Mouse (Mus musculus) kidney, adult 11 months (tissue): ENCODE data around the gene Susd5.

Experiments used
- DNase-seq: peaks from one replicate; pipeline ENCODE4 v3.0.0; 2022

Gene Susd5

DNA sequence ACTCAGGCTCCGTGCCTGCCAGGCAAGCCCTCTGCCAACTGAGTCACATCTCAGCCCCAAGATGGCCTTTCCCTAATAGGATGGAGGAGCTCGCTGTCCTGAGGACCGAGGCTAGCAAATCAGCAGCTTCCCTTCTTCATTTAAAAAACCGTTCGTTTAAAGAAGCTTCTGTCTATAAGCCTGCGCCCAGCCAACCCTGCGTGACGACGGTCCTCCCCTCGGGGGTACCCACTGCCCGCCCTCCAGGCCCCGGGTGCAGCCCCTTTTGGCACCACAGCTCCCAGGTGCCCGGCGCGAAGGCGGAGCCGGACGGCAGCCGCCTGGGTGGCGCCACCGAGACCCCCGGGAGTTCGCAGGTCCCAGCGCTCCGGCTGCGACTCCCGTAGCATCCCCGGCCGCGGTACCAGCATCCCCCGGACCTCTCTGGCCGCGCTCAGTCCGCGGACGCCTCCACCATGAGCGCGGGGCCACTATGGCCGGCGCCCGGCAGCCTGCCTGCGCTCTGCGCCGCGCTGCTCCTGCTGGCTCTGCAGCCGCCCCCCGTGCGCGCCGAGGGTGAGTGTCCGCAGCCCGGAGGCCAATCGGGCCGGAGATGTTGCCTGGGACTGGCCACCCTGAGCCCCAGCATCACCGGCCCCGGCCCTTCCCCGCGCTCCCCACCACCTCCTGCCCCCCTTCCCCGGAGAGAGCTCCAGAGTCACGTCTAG lies at the start of gene Susd5:
Gene Susd5 (plus strand): TSS at position 51 of the 707 bp plus-strand sequence.
- DNase-seq = no peak

DNA sequence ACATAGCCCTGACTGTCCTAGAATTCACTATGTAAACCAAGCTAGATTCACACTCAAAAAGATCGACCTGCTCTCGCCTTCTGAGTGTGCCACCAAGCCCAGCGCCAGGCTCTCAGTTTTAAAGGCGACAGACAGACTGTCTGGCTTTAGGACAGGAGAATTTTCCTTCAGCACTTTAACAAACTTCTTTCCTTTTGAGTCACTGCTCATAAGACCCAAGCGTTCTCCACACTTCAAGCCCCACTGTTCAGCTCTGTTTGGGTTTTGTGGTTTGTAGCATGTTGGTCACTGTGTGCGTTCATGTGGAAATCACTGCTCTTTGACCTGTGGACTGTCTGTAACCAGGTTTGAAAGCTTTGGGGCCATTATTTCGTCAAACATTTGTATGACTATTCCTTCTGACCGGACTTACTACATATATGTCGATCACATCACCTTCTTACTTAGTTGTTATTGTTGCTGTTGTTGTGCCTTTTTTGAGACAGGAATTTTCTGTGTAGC lies 49.0 kb upstream of the Susd5 start:
- DNase-seq = peak; percentile 21

DNA sequence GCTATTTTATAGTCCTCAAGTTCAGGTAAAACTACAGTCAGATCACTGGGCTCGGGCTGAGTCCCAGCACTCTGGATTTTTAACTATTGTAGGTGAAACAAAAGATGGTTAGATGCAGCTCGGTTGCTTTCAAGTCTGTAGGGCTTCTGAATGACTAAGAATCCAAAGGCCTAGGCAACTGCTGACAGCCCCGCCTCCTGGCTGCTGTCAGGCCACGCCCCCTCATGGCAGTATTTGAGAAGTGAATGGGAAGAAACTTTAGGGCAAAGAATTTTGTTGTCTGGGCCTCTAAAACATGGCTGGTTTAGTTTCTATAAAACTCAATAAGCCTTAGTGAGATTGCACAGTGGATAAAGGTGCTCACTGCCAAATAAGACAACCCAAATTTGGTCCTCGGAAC lies 47.4 kb upstream of the Susd5 start:
- no peak for DNase-seq

DNA sequence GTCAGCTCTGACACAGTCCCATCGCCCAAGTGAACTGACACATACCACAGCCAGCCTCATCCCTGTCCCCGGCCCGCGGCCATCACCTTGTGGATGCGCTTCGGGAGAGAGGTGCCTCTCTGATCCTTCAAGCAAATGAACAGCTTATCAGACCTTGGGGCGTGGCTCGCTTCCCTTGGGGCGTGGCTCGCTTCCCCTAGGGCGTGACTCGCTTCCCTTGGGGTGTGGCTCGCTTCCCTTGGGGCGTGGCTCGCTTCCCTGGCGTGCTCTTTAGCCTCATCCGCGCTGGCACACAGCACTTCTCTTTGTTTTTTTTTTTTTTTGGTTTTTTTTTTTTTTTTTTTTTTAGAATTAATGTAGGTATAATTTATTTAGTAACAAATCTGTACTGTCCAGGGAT lies 45.7 kb upstream of the Susd5 start:
- no peak for DNase-seq

DNA sequence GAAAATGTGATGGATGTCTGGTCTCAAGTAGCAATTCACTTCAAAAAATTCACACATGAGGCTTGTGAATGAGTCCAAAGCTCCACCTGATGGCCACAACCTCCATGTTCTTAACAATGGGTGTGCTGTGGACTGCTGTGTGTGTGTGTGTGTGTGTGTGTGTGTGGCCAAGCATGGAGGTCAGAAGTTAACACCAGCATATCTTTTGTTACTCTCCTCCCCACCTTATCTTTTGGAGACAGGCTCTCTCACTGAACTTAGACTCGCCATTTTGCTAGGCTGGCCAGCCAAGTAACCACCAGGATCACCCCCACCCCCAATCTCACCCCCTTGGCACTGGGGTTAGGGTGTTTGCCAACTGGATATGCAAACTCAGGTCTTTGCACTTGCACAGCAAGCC lies 42.9 kb upstream of the Susd5 start:
- DNase-seq = no peak

DNA sequence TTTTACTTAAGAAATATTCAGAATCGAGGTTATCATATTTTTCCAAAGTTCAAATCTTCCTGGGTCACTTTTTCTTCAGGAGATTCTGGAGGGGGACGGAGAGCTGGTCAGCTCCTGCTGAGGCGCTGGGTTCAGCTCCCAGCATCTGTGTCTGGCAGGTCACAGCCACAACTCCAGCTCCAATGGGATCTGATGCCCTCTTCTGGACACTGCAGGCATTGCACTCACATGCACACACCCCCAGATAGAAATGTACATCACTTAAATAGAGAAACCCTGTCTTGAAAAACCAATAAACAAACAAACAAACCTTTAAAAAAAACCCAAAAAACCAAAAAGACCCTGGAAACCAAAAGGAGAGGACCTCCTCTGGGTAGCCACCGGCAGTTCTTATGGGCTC lies 41.2 kb upstream of the Susd5 start:
- DNase-seq = no peak

DNA sequence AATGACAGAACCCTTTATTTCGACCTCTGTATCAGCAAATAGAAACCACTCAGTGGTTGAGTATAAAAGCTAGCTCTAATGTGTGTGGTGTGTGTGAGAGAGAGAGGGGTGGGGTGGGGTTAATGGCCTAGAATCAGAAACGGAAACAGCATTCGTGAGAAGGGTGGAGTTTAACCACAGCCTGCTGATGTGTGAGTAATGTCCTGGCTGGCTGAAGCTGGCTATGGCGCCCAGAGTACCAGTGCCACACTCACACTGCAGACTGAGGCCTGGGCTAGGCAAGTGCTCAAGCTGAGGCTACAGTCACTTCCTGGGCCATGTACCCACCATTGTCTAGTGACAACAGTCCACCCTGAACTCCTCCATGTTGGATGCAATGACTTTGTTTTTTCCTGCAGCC lies 40.5 kb upstream of the Susd5 start:
- no peak for DNase-seq

DNA sequence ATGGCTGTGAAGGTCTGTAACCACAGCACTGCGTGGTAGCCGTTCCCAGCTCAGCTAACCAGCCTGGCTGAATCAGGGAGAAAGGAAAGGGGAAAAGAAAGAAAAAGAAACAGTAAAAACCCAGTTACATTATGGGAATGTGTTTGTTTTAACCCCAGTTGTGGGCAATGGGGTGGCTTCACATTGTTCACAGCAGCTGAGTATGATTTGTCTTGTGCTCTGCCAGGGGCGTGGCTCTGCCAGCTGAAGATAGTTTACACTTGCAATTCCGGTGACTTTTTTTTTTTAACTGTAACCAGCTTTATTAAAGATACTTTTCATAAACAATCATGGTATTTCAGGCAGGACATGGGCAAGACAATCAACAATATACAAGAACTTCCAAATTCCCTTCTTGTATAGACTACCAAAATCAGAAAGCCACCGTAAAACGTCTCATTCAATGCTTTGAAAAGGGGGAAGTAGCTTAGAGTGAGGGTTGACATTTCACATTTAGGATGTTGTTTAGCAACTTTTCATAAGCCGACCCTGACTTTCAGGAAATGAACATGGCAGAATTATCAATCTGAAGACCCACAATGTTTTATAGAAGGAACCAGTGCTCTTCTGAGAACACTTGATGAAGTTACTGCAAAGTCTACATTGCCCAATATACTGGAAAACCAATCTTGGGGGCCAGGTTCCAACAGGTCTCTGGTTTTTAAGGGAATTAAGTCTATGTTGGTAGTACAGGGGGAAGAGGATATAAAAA lies 37.8 kb upstream of the Susd5 start:
- DNase-seq = no peak

DNA sequence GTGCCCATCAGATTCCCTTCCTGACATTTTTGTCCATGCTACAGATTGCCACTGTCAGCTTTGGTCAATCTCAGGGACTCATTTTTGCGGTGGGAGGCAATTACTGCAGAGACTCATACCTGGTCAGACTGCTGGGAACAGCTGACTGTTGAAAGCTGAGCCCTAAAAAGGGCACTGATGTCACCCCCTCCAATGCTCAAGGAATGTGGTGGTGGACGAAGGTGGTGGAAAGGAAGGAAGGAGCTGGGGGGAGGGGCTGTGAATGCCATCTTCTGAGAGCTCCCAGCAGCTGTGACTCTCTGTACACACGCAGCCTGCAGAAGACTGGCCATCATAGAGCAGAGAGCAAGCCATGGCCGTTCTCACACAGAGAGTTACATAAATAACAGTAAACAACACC lies 34.8 kb upstream of the Susd5 start:
- DNase-seq = no peak

DNA sequence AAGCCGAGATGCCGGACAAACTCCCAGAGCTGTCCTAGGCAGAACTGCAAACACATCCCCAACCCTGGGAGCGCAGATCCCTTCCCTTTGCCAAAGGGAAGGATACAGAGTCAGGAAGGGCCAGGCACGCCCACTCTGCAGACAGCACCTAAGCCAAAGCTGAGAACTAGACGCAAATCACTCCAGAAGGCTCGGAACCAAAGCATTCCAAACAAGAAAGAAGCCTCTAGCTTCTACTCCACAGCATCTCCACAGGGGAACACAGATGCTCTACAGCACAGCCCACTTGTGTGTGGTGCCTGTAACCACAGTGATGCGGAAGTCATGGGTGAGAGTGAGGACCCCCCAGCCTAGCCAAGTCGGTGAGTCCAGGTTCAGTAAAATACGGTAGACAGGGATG lies 31.8 kb upstream of the Susd5 start:
- DNase-seq = no peak

DNA sequence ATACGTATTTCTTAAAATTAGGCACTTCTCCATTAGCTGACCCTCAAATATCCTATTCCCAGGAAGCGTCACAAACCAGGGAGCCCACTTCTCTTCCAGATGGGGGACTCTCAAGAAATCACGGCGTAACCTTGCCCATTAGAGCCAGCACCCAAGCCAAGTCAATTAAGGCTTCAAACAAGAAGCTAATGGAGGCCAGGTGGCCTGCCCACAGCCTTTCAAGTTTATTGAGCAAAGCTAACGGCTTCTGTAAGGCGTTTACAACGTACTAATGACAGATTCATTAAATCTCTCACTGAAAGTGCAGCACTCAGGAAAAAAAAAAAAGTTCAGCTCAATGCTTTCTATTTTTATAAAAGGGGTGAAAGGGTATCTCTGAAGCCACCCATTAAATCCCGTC lies 31.1 kb upstream of the Susd5 start:
- no peak for DNase-seq

DNA sequence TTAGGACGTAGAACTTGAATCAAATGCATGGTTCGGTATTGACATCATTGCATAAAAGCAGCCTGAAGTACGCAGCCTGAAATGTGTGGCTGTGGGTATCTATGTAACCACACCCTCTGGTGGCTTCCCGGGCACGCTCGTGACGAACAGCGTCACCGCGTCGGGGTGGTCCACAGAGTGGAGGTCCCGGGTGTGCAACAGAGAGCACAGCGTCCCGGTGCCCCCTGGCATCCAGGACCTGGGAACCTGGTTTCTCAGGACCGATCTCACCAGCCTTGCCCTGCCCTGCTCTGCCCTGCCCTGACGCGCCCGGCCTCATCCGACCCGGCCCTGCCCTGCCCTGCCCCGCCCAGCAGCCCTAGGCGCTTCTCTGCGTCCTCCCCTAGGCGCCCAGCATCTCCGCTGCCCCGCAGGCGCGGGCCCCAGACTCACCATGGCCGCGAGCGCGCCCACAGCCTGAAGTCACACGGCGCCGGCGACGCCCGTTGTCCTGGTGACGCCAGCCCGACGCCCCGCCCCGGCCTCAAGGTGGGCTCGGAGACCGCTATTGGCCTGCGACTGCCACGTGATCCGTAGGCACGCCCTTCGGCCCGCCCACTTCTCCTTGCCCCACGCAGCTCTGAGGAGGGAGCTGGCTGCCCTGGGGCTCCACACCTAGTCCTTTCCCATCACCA lies 30.5 kb upstream of the Susd5 start:
- peak; percentile 23 for DNase-seq

DNA sequence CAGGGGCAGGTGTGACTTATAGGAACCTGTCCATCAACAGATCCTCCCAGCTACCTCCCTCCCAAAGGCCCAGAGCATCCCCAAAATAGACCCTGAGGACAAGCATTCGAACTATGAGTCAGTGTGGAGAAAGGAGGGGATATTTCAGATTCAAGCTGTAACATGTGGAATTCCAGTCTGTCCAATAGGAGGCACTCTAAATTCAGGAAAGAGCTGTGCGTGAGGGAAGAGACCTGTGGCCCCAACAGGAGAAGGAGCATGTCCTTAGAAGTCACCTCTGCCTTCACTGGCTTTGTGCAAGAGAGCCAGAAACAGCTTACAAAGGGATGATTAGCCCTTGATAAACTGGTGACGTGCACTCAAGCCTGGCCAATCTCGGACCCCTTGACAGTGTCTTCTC lies 16.0 kb upstream of the Susd5 start:
- DNase-seq = no peak

DNA sequence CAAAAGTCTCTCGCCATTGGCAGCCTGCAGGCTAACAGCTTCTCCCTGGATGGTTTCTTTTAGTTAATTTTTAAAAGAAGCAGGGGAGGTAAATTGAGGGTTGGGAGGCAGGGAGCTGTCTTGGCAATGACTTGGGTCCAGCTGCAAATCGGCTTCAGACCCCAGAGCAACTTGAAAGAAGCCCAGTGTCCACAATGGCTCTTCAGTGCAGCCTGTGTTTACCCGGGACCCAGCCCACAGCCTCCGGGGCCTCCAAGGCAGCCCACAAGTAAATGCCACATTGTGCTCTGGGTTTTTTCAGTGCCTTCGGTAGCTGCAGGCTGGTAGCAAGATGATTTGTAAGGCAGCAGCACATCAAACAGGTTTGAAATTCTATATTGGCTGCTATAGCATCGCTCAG lies 14.4 kb upstream of the Susd5 start:
- no peak for DNase-seq

DNA sequence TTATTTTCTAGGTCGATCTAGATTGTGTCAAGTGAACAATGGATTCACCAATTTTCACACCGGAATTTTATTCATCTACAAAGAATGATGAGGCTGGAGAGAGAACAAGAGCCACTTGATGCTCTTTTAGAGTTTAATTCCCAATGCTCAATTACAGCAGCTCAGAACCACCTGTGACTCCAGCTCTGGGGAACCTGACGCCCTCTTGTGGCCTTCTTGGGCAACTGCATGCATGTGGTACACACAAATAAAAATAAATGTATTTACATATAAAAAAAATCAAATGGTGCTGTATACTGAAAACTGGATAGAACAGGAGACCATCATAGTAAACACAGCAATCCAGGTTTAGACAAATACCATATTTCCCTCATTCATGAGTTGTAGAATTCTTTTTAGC lies 12.5 kb upstream of the Susd5 start:
- no peak for DNase-seq

DNA sequence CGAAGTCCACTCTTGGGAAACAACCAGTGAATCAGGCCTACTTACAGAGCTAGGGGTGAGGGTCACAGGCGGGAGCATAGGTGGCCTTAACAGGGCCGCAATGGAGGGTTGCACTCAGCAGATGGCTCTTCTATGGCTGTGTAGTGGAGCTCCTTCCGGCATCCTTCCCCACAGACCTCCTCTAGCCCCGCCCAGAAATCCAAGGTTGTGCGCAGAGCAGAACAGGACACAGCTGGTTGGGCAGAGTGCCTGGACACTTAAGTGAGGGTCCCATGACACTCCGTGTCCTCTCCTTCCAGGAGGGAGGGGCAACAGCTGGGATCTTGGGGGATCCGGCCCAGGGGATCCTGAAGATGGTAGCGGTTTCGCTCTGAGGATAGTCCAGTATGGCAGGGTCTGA lies 10.9 kb upstream of the Susd5 start, which contains the start of gene Fbxl2:
Gene Fbxl2 (minus strand): TSS at position 164 of the 400 bp plus-strand sequence.
- DNase-seq = no peak

DNA sequence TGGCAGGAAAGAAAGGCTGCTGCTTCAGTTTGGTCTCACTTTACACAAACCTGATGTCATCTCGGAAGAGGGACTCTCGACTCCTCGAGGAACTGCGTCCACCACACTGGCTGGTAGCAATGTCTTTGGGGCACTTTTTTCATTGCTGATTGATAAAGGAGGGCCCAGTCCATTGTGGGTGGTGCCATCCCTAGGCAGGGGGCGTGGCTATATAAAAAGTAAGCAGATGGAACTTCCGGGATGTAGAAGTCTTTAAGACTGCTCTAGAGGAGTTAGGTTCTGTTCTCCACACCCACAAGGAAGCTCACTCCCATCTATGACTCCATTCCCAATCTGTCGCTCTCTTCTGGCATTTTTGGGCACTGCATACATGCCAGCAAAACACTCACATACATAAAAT lies 10.3 kb upstream of the Susd5 start:
- DNase-seq = no peak

DNA sequence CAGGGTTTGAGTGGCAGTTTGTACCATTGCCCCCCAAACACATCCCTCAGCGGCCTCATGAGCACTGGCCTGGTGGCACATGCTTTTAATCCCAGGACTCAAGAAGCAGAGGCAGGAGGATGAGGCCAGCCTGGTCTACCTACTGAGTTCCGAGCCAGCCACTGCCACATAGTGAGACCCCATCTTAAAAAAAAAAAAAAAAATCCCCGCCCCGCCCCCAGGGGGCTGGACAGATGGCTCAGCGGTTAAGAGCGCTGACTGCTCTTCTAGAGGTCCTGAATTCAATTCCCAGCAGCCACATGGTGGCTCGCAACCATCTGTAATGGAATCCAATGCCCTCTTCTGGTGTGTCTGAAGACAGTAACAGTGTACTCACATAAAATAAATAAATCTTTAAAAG lies 6.8 kb upstream of the Susd5 start:
- no peak for DNase-seq

DNA sequence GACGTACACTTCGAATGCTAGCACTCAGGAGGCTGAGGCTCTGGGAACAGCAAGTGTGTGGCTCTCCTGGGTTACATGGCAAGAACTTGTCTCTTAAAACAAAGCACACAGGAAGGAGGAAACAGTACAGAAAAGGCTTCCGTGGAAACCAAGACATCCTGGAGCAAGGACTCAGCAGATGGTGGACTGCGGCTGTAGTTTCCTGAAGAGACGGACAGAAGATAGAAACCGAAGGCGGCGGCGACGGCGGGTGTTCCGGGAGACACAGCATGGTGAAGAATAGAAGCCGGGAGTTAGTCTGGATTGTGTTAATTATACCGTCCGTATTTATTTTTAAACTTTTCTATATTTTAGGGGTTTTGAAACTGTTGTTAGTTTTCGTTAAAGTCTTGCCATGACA lies 6.2 kb upstream of the Susd5 start:
- DNase-seq = no peak

DNA sequence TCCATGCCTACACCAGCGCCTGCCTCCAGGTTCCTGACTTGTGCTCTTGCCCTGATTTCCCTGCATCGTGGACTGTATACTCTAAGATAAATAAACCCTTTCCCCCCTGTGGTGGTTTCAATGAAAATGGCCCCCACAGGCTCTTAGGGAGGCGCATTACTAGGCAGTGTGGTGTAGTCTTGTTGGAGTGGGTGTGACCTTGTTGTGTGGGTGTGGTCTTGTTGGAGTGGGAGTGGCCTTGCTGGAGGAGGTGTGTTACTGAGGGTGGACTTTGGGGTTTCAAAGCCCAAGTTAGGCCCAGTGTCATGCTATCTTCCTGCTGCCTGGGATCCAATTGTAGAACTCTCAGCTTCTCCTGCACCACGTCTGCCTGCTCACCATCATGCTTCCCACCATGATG lies 4.9 kb upstream of the Susd5 start:
- DNase-seq = no peak

DNA sequence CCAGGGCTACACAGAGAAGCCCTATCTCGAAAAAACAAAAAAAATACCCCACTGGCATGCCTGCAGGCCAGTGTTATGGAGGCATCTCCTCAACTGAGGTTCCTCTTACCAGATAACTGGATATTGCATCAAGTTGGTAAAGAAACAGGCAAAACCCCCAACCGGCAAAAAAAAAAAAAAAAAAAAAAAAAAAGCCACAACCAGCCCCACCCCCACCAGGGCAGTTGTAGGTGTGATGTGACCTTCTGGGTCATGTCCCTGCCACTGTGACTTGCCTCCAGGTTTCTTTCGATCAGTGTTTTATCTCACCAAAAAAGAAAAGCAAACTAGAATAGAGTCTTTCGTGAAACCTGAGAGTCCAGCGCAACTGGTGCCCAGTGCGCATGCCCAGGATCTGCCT lies 4.1 kb upstream of the Susd5 start:
- DNase-seq = no peak

DNA sequence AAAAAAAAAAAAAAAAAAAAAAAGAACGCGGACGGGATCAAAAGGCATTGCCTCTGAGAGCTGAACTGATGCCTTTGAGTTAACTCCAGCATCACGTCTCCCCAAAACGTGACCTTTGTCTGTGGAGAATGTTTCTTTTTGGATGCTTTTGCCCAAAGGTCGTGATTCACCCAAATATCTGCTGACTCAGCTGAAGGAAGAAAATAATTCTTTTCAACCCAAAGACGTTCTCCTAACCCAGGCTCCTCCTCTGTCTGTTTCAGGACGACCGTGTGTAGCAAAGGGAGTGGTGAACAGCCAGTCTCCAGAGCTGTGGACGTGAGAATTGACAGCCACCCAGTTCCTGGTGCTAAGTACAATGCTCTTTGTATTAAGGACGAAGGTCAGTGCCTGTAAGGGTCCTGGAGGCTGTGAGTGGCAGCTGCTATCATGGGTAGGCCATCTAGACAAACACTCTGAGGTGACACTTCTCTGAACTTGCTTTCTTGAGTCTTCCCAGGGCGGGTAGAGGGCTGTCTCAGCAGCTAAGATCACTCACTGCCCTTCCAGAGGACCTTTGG lies 11.6 kb downstream of the Susd5 start:
- no peak for DNase-seq

DNA sequence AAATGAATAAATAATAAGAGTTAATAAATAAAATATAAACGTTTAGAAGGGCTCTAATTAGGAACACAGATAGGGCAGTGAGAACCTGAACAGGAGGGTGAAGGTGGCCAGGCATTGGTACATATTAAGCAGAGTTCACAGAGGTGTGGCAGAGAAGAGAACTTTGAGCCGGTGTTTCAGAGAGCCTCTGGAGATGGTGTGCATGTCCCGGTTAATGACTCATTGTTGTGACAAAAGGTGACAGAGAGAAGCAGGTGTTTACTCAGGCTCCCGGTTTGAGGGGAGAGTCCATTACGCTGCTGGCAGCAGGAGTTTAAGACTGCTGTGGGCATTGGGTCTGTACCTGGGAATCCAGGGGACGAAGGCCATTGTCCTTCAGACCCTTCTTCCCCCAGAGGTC lies 12.4 kb downstream of the Susd5 start:
- DNase-seq = peak; percentile 12

DNA sequence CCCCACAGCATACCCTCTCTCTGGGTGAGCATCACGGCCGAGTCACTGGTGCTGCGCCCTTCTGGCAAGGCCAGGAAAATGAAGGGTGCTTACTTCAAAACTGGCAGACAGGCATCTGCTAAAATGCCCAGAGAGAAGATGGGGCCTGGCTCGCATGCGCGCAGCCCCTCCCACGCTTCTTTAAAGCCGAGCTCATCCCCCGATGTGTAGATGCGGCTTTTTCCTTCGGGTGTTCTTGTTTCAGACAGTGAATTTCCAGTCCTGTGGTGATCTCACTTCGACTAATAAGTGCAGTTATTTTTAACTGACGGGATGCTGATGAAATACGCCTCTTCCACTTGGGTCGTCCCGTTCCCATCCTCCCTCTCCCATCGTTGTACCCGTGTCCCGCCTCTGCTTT lies 16.7 kb downstream of the Susd5 start:
- no peak for DNase-seq
